Mouse (Mus musculus) stomach, embryonic 15.5 days (tissue): ENCODE results near the gene Clec4n. TPM values are rescaled to one million over a fixed set of nuclear protein-coding genes. Genes with fewer than 3 reads are reported as not detected.

Source experiments
- polyA plus RNA-seq: library from polyadenylated mRNA; unstranded; fragments of >200 nt; fragmentation: Nextera tagmentation; extraction: Ambion mirVana; gene quantifications from 2 replicates; pipeline ENCODE4 v1.2.1, GENCODE M21; 2015

Clec4n gene
- polyA plus RNA-seq, 1 experiment from 2014 or later = 5.0 TPM

Other genes with a start within 250 kb of the Clec4n start
- not detected in 2 replicates for gene Clec4a4, start 239.5 kb upstream of the Clec4n start, polyA plus RNA-seq
- not detected in 2 replicates for gene Clec4b1, start 179.9 kb upstream of the Clec4n start, polyA plus RNA-seq
- 6.2 and 6.4 TPM in 2 replicates for gene Clec4a2, start 123.4 kb upstream of the Clec4n start, polyA plus RNA-seq
- 0.14 TPM in 1 of 2 replicates, not detected in the other for gene Clec4b2, start 57.0 kb upstream of the Clec4n start, polyA plus RNA-seq
- gene Clec4d, start 32.3 kb downstream of the Clec4n start, polyA plus RNA-seq = 0.59 and 0.67 TPM in 2 replicates
- 0.21 and 0.48 TPM in 2 replicates for gene Clec4e, start 60.0 kb downstream of the Clec4n start, polyA plus RNA-seq
- gene Vmn2r19, start 78.5 kb downstream of the Clec4n start, polyA plus RNA-seq = not detected in 2 replicates
- not detected in 2 replicates for gene Vmn2r20, start 188.3 kb downstream of the Clec4n start, polyA plus RNA-seq